Mouse (Mus musculus) G1E (cell line): Measurements from ENCODE around the gene Rhpn2.

Experiments used
- CTCF ChIP-seq: IDR thresholded peaks from 2 replicates; pipeline ENCODE4 v1.5.1; 2012; ENCODE audit warnings: low read depth, low read length, inconsistent platforms, mixed read lengths
- GATA1 ChIP-seq: IDR thresholded peaks from 2 replicates; pipeline ENCODE4 v1.6.1; 2012; ENCODE audit warnings: borderline replicate concordance, low read length, inconsistent platforms, mixed read lengths
- POLR2AphosphoS5 ChIP-seq: IDR thresholded peaks from 2 replicates; pipeline ENCODE4 v1.6.1; 2012; ENCODE audit warnings: low read depth, low read length, inconsistent platforms; ENCODE audit not compliant: insufficient replicate concordance

DNA sequence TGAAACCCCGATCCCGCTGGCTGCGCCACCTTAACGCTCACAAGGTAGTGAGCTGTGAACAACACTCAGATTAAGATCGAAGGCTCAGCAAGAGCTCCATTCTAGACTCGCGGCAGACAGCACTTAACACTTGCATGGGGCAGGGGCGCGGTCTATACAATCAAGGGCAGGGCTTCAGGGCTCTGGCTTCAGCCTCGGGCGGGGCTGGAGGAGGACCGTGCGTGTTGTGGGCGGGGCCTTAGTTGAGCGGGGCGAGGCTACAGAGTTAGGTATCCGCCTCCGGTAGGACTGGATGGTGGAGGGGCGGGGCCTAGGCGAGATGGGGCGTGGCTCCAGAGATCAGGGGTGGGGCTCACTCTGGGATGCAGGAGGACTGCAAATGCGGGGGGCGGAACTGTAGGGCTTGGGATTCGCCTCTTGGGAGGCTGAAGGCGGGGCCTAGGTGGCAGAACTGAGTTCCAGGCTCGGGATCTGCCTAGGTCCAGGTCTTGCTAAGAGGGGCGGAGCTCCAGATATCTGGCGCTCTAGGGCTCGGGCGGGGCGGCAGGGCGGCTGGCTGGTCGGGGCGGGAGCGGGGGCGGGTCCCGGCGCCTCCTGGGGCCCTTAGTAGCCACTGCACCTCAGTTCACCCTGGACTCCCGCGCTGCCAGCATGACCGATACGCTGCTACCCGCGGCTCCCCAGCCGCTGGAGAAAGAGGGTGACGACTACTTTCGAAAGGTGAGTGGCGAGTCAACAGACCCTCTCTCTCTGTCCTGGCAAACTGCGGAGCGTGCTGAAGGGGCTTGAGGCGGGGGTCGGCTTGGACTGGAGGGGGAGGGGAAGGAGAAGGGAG, at the start of gene Rhpn2:
- TF ChIP-seq GATA1 = no peak
- TF ChIP-seq CTCF = no peak
- TF ChIP-seq POLR2AphosphoS5 = no peak
